In genomic region chr11:95041139-95041609, GRCm38 (mm10) we compare ENCODE assay signal across 8 mouse cellular contexts. TPM values are rescaled to one million over a fixed set of nuclear protein-coding genes. Genes with fewer than 3 reads are reported as not detected.
DNase-seq lines count a peak whose midpoint lies in the region; ATAC-seq lines count a peak whose summit lies in the region.

Pdk2 (minus strand) TSS chr11:95041354.

- under 1% methylated on average over 41 of the region's 41 CpGs for WGBS in heart, embryonic 12.5 days
- WGBS in kidney, embryonic 16.5 days = under 1% methylated on average over 41 of the region's 41 CpGs

- ATAC-seq in CD4-positive, CD25-positive, alpha-beta regulatory T cell, adult 4 months = peak; percentile 99
- peak; percentile 97 for ATAC-seq in heart, embryonic 12.5 days (ENCODE audit: insufficient number of reproducible peaks, low FRiP score)
- ATAC-seq in kidney, embryonic 16.5 days (ENCODE audit: low FRiP score, low TSS enrichment) = peak; percentile 94

- peak within 1 kb of the TSS; percentile 88 for H3K4me2 ChIP-seq in heart, embryonic 12.5 days
- peak within 1 kb of the TSS; percentile 74 for H3K4me2 ChIP-seq in kidney, embryonic 16.5 days (replicated peaks; ENCODE audit: low read depth, low read length)

- peaks cover 45% of the 10 kb centered on the region for H3K36me3 ChIP-seq in heart, embryonic 12.5 days
- H3K36me3 ChIP-seq in kidney, embryonic 16.5 days (ENCODE audit: insufficient read depth, low read length) = peaks cover 11% of the 10 kb centered on the region; the same call in 1 of the 2 replicates

- peak; percentile 91 for DNase-seq in c-Kit-negative CD71-positive TER-119-positive erythroid progenitor cells, embryonic 14.5 days (ENCODE audit: low read depth, low spot score)
- DNase-seq in fat pad, adult 2 months (ENCODE audit: extremely low read depth, low read depth, low spot score) = peak; percentile 74
- DNase-seq in liver = peak; percentile 96
- DNase-seq in monocyte, adult 2 months (ENCODE audit: low read depth in 1 of 2, low spot score in 2 of 2) = peak; percentile 80 to 84
- peak; percentile 87 to 89 for DNase-seq in spleen, postnatal 14 days (ENCODE audit: low spot score in 2 of 2)

- peaks cover 14% of the 10 kb centered on the region; the same call in 1 of the 2 replicates for H3K4me1 ChIP-seq in heart, embryonic 12.5 days (replicated peaks)
- peaks cover 22% of the 10 kb centered on the region for H3K4me1 ChIP-seq in kidney, embryonic 16.5 days (ENCODE audit: insufficient read depth, low read length)

- peaks cover 5% of the 10 kb centered on the region; the same call in 1 of the 2 replicates for H3K27me3 ChIP-seq in heart, embryonic 12.5 days (replicated peaks)
- H3K27me3 ChIP-seq in kidney, embryonic 16.5 days (ENCODE audit: insufficient read depth, low read length) = no peaks in the 10 kb centered on the region

- H3K4me3 ChIP-seq in heart, embryonic 12.5 days = peak within 1 kb of the TSS; percentile 75
- H3K4me3 ChIP-seq in kidney, embryonic 16.5 days (ENCODE audit: low read length) = peak within 1 kb of the TSS; percentile 70

- H3K9ac ChIP-seq in heart, embryonic 12.5 days = peak within 1 kb of the TSS; percentile 90
- H3K9ac ChIP-seq in kidney, embryonic 16.5 days (replicated peaks; ENCODE audit: low read length) = peak within 1 kb of the TSS; percentile 79

- H3K9me3 ChIP-seq in heart, embryonic 12.5 days (replicated peaks) = no peaks in the 10 kb centered on the region
- no peaks in the 10 kb centered on the region for H3K9me3 ChIP-seq in kidney, embryonic 16.5 days (ENCODE audit: low read length)

- peak within 1 kb of the TSS; percentile 73 for H3K27ac ChIP-seq in heart, embryonic 12.5 days (ENCODE audit: poor library complexity, severe bottlenecking)
- peak within 1 kb of the TSS; percentile 84 for H3K27ac ChIP-seq in kidney, embryonic 16.5 days (ENCODE audit: low read length)

RNA-seq across cellular contexts. Expression of gene Pdk2, which starts in this region (rescaled TPM):
- polyA plus RNA-seq in CD4-positive, CD25-positive, alpha-beta regulatory T cell, adult 4 months (2017; shearing (Covaris generic)) = 10 to 100 TPM in 1 of 2 experiments, 1 to 10 TPM in 1; 8.5 to 13.3 TPM
- 65.1 and 68.3 TPM in 2 replicates for polyA plus RNA-seq in heart, embryonic 12.5 days (2016; fragmentation: Nextera tagmentation; extraction: Ambion mirVana)
- polyA plus RNA-seq in kidney, embryonic 16.5 days (2015; fragmentation: Nextera tagmentation; extraction: Ambion mirVana) = 72.3 and 85.2 TPM in 2 replicates

Comparison
In these comparisons a context has a peak if more than half of its experiments do, and no peak if none do; other contexts are left out.
1. Peak in every context shown above with its lines: DNase-seq, ATAC-seq, H3K4me3 ChIP-seq and H3K27ac ChIP-seq.